Mouse (Mus musculus): ENCODE results near the gene Slc18a3. TPM values are rescaled to one million over a fixed set of nuclear protein-coding genes. Genes with fewer than 3 reads are reported as not detected.

Slc18a3 gene
- not detected in 2 replicates for polyA plus RNA-seq (2012; rRNA removed)

DNA sequence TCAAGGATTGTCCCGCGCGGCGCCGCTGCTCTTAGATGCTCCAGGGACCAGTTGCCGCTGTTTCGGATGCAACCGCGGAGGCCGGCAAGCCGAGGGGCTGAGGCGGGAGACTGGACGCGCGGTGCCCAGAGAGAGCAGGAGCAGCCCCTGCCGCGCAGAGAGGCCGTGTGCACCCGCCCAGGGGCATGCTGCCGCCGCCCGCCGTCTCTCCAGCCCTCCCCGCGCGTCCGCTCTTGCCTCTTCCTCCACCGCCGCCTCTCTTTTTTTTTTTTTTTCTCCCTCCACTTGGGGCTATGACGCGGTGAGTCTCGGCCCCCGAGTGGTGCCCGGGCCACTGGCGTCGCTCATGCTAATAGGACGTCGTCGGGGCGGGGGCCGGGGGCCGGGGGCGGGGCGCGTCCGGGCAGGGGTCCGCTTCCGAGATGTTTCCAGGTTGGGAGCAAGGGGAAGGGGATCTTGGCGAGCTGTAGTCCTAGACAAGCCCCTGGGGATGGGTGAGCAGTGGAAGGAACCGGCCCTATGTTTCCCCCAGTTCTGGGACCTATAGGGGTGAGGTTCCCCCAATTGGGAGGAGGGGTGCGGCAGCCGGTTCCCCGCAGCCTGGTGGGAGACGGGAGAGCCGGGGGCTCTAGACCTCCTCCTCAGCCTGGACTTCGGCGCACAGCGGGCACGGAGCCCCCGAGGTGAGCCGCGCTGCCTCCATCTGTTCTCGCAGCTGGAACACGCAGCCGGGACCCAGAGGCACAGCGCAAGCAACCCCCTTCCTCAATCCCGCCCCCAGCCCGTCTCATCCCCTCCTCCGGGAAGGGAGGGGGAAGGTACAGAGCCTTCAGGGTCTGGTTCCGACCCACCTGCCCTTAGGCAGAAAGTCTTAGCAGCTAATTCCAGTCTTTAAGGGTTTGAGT, at the start of gene Slc18a3:
Slc18a3 (minus strand) TSS at position 250 of the 905 bp plus-strand sequence.

DNA sequence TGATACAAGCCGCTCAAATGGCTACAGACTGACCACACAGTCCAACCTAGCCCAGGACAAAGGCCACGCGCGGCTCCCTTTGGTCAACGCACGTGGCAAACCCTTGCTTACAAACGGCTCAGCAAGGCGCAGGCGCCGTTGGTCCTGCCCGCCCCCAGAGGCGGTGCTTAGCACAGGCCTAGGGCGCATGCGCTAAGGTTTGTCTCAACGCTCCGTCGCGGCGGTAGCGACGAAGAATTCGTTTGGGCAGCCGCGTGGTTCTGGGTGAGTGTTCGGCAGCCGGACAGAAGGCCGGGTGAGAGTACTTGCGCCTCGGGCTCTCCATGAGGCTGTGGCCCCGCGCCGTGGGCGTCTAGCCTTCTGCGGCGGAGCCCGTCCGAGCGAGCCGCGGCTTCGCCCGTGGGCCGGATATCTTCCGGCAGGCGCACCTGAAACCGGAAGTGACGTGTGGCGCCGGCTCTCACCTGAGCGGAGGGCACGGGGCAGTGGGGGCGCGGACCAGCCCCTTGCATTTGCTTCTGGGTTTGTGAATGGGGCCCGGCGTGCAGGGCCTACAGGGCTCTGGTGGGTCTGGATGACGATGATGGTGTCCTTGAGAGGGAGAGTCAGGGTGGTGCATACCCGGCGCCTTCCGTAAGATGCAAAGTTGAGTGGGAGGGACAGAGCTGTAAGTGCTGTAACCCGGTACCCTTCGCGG, 48.8 kb upstream of the Slc18a3 start, which contains the start of gene Ercc6:
Ercc6 (plus strand) TSS at position 186 of the 697 bp plus-strand sequence.

DNA sequence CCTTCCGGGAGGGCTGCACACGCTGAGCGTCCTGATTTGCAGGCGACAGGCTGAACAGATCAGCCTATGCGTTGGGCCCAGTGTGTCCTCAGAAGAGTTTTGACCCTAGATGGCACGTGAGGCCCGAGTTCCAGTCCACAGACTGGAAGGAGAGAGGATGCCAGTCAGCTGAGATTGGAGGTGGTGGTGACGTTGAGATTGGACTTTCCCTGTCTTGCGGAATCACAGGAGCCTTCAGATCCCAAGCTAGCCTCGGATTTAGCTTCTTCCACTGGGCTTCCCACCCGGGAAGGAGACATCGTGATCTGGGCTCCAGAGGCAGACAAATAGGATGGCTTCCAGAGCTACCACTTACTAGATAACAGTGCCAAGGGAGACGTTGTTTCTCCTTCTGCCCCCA, 1.2 kb upstream of the Slc18a3 start, which contains the start of gene Chat:
Chat (minus strand) TSS at position 101 of the 400 bp plus-strand sequence.

Other genes with a start within 250 kb of the Slc18a3 start
- 0.29 and 0.37 TPM in 2 replicates for gene Ogdhl, start 142.8 kb downstream of the Slc18a3 start, polyA plus RNA-seq (2012; rRNA removed)
- gene 1700024G13Rik, start 76.5 kb downstream of the Slc18a3 start, polyA plus RNA-seq (2012; rRNA removed): not detected in 2 replicates
- not detected in 2 replicates for gene Chat, start 1.1 kb upstream of the Slc18a3 start, polyA plus RNA-seq (2012; rRNA removed)
- 3.0 and 3.4 TPM in 2 replicates for gene Ercc6, start 48.7 kb upstream of the Slc18a3 start, polyA plus RNA-seq (2012; rRNA removed)
- not detected in 2 replicates for gene Prrxl1, start 134.6 kb upstream of the Slc18a3 start, polyA plus RNA-seq (2012; rRNA removed)
- gene 3425401B19Rik, start 220.4 kb upstream of the Slc18a3 start, polyA plus RNA-seq (2012; rRNA removed): 0.02 TPM in 2 replicates